In genomic region chr14:55079214-55079970, GRCm38 (mm10) we compare ENCODE assay signal across 8 mouse cellular contexts. TPM values are rescaled to one million over a fixed set of nuclear protein-coding genes. Genes with fewer than 3 reads are reported as not detected.
A peak's percentile ranks its signal among the peaks of the same experiment; 100 is the strongest.
DNase-seq lines count a peak whose midpoint lies in the region; ATAC-seq and TF ChIP-seq lines count a peak whose summit lies in the region.

No protein-coding gene starts in this region.

- TF ChIP-seq EP300 in liver, embryonic 14.5 days (IDR thresholded peaks at IDR 0.05; ENCODE audit: low read depth): 0 out of 2 replicates have a peak, but pooled peaks have one; percentile 6

- H3K9ac ChIP-seq in liver, embryonic 14.5 days (replicated peaks): no peak overlapping the region

- 19% methylated on average over 8 of the region's 8 CpGs for WGBS in kidney, adult 2 months
- 26% methylated on average over 8 of the region's 8 CpGs for WGBS in liver, embryonic 14.5 days (ENCODE audit: insufficient replicate concordance)

- no peak overlapping the region; the same call in 1 of the 2 replicates for H3K27ac ChIP-seq in kidney, adult 2 months (ENCODE audit: insufficient read depth, low read depth, low read length)
- H3K27ac ChIP-seq in liver, embryonic 14.5 days: no peak overlapping the region

- peak; percentile 89 for TF ChIP-seq CTCF in kidney, adult 2 months (conservative IDR thresholded peaks at IDR 0.05; ENCODE audit: insufficient read depth, insufficient read length, low read depth, low read length)
- TF ChIP-seq CTCF in liver, embryonic 14.5 days (IDR thresholded peaks at IDR 0.05; ENCODE audit: low read depth): peak; percentile 96

- H3K36me3 ChIP-seq in kidney, adult 2 months (ENCODE audit: control insufficient read depth, insufficient read depth, low read length): no peaks in the 10 kb centered on the region
- H3K36me3 ChIP-seq in liver, embryonic 14.5 days (replicated peaks; ENCODE audit: control insufficient read depth, insufficient read depth, low read depth): no peaks in the 10 kb centered on the region

- DNase-seq in CD4-positive helper T cell, adult 2 months (ENCODE audit: low read depth, low spot score): peak; percentile 74
- DNase-seq in WW6 (ENCODE audit: low read depth, low spot score): peak; percentile 75
- peak; percentile 71 to 80 for DNase-seq in cerebellum, postnatal 4 days (ENCODE audit: low spot score in 2 of 2)
- DNase-seq in gastrocnemius, postnatal 4 days (ENCODE audit: low spot score in 2 of 2): peak; percentile 63 to 71
- DNase-seq in kidney, adult 2 months: peak; percentile 65
- peak; percentile 48 to 63 (median 54) for DNase-seq in liver, embryonic 14.5 days (ENCODE audit: low read depth in 3 of 3, low spot score in 3 of 3)
- DNase-seq in neural tube, embryonic 10.5 days (ENCODE audit: extremely low spot score, low spot score): peak; percentile 89
- DNase-seq in thymus, postnatal 14 days: peak; percentile 82

- peaks cover 4% of the 10 kb centered on the region; the same call in 1 of the 2 replicates for H3K4me1 ChIP-seq in kidney, adult 2 months (ENCODE audit: control insufficient read depth, insufficient read depth, low read length)
- H3K4me1 ChIP-seq in liver, embryonic 14.5 days (replicated peaks; ENCODE audit: control insufficient read depth in 2 of 2, insufficient read depth in 2 of 2, low read length in 1 of 2): peaks cover 7 to 10% of the 10 kb centered on the region in 2 experiments

- no peaks in the 10 kb centered on the region for H3K9me3 ChIP-seq in liver, embryonic 14.5 days (ENCODE audit: control insufficient read depth, low read length)

- TF ChIP-seq POLR2A in kidney, adult 2 months (IDR thresholded peaks at IDR 0.05; ENCODE audit: low read depth, low read length): no peak

- H3K27me3 ChIP-seq in kidney, adult 2 months (replicated peaks; ENCODE audit: control insufficient read depth, insufficient read depth, low read length): no peaks in the 10 kb centered on the region
- peaks cover 14% of the 10 kb centered on the region for H3K27me3 ChIP-seq in liver, embryonic 14.5 days (ENCODE audit: control insufficient read depth, insufficient read depth, low read length)

- peak; percentile 62 for ATAC-seq in liver, embryonic 14.5 days (ENCODE audit: insufficient read depth)

- H3K4me3 ChIP-seq in kidney, adult 2 months (ENCODE audit: insufficient read depth, low read depth, low read length): no peak overlapping the region
- H3K4me3 ChIP-seq in liver, embryonic 14.5 days (ENCODE audit: insufficient read depth in 1 of 2, low read depth in 2 of 2, low read length in 2 of 2): no peak overlapping the region

- H3K4me2 ChIP-seq in liver, embryonic 14.5 days (ENCODE audit: low read depth): no peak overlapping the region

RNA-seq across cellular contexts. Expression of gene Zfhx2, which starts 12.7 kb away (rescaled TPM):
- 1 to 10 TPM; 2.9 to 4.0 TPM for total RNA-seq in gastrocnemius, postnatal 4 days (2021)
- 2.1 TPM in 2 replicates for polyA plus RNA-seq in kidney, adult 2 months (2012; rRNA removed)
- polyA plus RNA-seq in liver, embryonic 14.5 days (2012; rRNA removed): 0.26 and 0.29 TPM in 2 replicates
- polyA plus RNA-seq in liver, embryonic 14.5 days (2014; fragmentation: Nextera tagmentation; extraction: Ambion mirVana): 0.61 and 0.62 TPM in 2 replicates

RNA-seq across cellular contexts. Expression of gene Thtpa, which starts 15.2 kb away (rescaled TPM):
- 10 to 100 TPM; 12.9 to 14.0 TPM for total RNA-seq in gastrocnemius, postnatal 4 days (2021)
- 12.1 and 13.8 TPM in 2 replicates for polyA plus RNA-seq in kidney, adult 2 months (2012; rRNA removed)
- 2.0 and 2.6 TPM in 2 replicates for polyA plus RNA-seq in liver, embryonic 14.5 days (2012; rRNA removed)
- 4.3 and 4.6 TPM in 2 replicates for polyA plus RNA-seq in liver, embryonic 14.5 days (2014; fragmentation: Nextera tagmentation; extraction: Ambion mirVana)

RNA-seq across cellular contexts. Expression of gene Ap1g2, which starts 27.0 kb away (rescaled TPM):
- 1 to 10 TPM; 6.5 to 8.3 TPM for total RNA-seq in gastrocnemius, postnatal 4 days (2021)
- 28.2 and 29.6 TPM in 2 replicates for polyA plus RNA-seq in kidney, adult 2 months (2012; rRNA removed)
- polyA plus RNA-seq in liver, embryonic 14.5 days (2012; rRNA removed): 12.7 and 13.4 TPM in 2 replicates
- polyA plus RNA-seq in liver, embryonic 14.5 days (2014; fragmentation: Nextera tagmentation; extraction: Ambion mirVana): 18.6 and 21.2 TPM in 2 replicates

RNA-seq across cellular contexts. Expression of gene Jph4, which starts 37.3 kb away (rescaled TPM):
- 1 to 10 TPM; 1.3 to 2.0 TPM for total RNA-seq in gastrocnemius, postnatal 4 days (2021)
- polyA plus RNA-seq in kidney, adult 2 months (2012; rRNA removed): 0.19 and 0.25 TPM in 2 replicates
- 0.04 and 0.15 TPM in 2 replicates for polyA plus RNA-seq in liver, embryonic 14.5 days (2012; rRNA removed)
- 0.04 TPM in 1 of 2 replicates, not detected in the other for polyA plus RNA-seq in liver, embryonic 14.5 days (2014; fragmentation: Nextera tagmentation; extraction: Ambion mirVana)
